Mouse (Mus musculus) lung, postnatal 0 days (tissue): ENCODE results near the gene Pax3.

Experiments used
- CTCF ChIP-seq: IDR thresholded peaks from 2 replicates; pipeline ENCODE4 v1.5.1; 2016; ENCODE audit warnings: antibody characterized with exemption, mild to moderate bottlenecking
- EP300 ChIP-seq: IDR thresholded peaks from 2 replicates; pipeline ENCODE4 v1.6.1; 2016; ENCODE audit warnings: antibody characterized with exemption, mild to moderate bottlenecking, control low read depth

DNA sequence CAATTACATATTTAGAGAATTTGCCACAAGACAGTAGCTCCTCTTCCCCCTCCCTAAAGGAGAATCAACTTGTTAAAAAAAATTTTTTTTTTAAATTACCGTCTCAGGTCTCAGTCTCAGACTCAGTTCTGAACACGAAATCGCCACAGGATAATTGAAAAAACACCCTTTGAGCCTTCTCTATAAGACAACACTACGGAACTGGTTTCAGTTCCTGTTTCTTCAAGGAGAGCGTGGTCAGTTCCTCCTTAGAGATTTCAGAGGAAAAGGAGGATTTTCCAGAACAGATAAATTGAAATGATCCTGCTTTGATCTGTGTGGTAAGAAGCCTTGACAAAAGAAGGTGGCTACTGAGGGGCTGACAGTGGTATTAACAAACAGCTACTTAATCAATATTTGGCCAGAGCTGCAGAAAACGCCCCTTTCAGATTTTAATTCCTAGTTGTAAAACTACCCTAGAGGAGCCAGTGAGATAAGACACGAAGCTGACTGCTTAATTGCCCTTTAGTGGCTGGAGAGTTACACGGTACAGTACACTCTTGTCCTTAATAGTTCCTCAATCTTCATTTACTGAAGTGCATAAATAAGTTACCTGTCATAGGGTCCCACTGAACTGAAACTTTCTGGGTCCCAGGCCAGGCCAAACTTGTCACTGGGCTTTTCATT is 9.7 kb downstream of the Pax3 start:
- TF ChIP-seq CTCF (no peak), EP300 (no peak)
